Mouse (Mus musculus): ENCODE measurements at regions not wholly inside any gene's neighbourhood (a gene's known extent, or its start where the extent isn't known, plus 50 kb on each side); places are given as distances from the start of the nearest gene placed in this dataset.

DNA sequence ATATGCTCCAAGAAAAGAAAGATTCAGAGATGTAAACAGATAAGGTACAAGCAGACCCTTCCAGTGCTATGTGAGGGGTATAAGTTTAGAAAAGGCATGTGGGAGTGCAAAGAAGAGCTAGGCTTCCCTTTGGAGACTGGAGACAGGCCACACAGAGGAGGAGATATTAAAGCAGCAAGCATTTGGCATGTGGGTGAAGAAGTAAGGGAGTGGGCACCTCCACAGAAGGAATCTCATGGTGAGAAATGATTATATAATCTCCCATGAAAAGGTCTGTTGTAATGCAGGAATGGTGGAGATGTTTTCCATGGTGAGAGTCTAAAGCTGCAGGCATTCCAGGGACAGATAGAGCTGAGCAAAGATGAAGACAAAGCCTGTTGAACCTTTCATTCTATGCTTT is 778.1 kb downstream of the Nova1 start:
- TF ChIP-seq CTCF (IDR thresholded peaks at IDR 0.05; ENCODE audit: low read depth, low read length), result no peak
- TF ChIP-seq POLR2A (IDR thresholded peaks at IDR 0.05; ENCODE audit: extremely low read depth, insufficient read depth, low read length), result no peak
